Mouse (Mus musculus) CH12.LX (cell line): ENCODE results near the gene Calhm2.

Source experiments
- CHD1 ChIP-seq: IDR thresholded peaks from 2 replicates; pipeline ENCODE4 v1.6.1; 2012; ENCODE audit warnings: low read depth, low read length, improper control_type of control experiment, inconsistent platforms
- CTCF ChIP-seq, 2 experiments: IDR thresholded peaks in 1 of 2; conservative IDR thresholded peaks in 1 of 2; 2 replicates each; pipeline ENCODE4 v1.5.1; 2011 to 2012; ENCODE audit warnings: low read depth in 2 of 2, low read length in 2 of 2, improper control_type of control experiment in 1 of 2, inconsistent platforms in 1 of 2, mild to moderate bottlenecking in 1 of 2, moderate library complexity in 1 of 2
- EP300 ChIP-seq: IDR thresholded peaks from 2 replicates; pipeline ENCODE4 v1.6.1; 2011; ENCODE audit warnings: low read length, improper control_type of control experiment
- ETS1 ChIP-seq: conservative IDR thresholded peaks from 2 replicates; pipeline ENCODE4 v1.6.1; 2012; ENCODE audit warnings: low read depth, mild to moderate bottlenecking, inconsistent platforms, low read length, improper control_type of control experiment, moderate library complexity
- HCFC1 ChIP-seq: IDR thresholded peaks from 2 replicates; pipeline ENCODE4 v1.6.1; 2012; ENCODE audit warnings: low read depth, mild to moderate bottlenecking, inconsistent platforms, low read length, improper control_type of control experiment
- IRF4 ChIP-seq: IDR thresholded peaks from 2 replicates; pipeline ENCODE4 v1.6.1; 2014; ENCODE audit warnings: low read depth, mild to moderate bottlenecking, inconsistent platforms, low read length, improper control_type of control experiment
- MAFK ChIP-seq: IDR thresholded peaks from 2 replicates; pipeline ENCODE4 v1.6.1; 2011; ENCODE audit warnings: low read length, improper control_type of control experiment; ENCODE audit not compliant: insufficient replicate concordance
- MAX ChIP-seq: IDR thresholded peaks from 2 replicates; pipeline ENCODE4 v1.6.1; 2011; ENCODE audit warnings: low read length, improper control_type of control experiment
- NRF1 ChIP-seq: IDR thresholded peaks from 2 replicates; pipeline ENCODE4 v1.6.1; 2014; ENCODE audit warnings: low read depth, mild to moderate bottlenecking, inconsistent platforms, low read length, improper control_type of control experiment, moderate library complexity
- POLR2A ChIP-seq: IDR thresholded peaks from 2 replicates; pipeline ENCODE4 v1.6.1; 2011; ENCODE audit warnings: low read depth, mild to moderate bottlenecking, improper control_type of control experiment, low read length
- RCOR1 ChIP-seq: conservative IDR thresholded peaks from 2 replicates; pipeline ENCODE4 v1.6.1; 2012; ENCODE audit warnings: low read depth, mild to moderate bottlenecking, inconsistent platforms, low read length, improper control_type of control experiment
- TCF12 ChIP-seq: IDR thresholded peaks from 2 replicates; pipeline ENCODE4 v1.6.1; 2014; ENCODE audit warnings: low read depth, mild to moderate bottlenecking, inconsistent platforms, low read length, improper control_type of control experiment

DNA sequence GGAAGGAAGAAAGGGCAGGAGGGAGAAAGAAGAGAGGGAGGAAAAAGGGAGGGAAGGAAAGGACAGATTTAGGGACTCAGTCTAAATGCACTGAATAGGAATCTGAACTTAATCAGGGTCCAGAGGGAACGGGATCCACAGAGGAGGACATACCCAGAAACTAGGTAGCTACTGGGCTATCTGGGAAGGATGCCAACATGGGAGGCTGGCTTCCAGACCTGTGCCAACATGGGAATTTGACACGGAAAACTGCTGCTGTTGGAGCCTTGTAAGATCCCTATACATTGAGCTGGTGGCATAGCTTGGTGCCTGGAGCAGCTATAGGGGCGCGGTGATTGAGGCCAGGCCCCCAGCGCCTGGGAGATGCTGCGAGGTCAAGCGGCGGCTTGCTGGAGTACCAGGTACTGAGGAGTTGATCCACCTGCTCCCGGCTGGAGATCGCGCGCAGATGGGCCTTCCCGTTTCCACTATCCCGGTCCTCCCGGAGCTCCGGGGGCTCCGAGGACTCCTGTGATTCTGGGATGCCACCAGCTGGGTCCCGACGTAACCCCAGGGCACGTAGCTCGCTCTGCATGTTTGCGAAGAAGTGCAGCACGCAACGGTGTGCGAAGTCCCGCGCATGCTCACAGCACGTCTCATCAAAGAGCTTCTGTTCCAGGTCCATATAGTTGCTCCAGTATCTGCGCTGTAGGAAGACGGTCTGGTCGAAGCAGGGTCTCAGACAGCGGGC lies 13.4 kb upstream of the Calhm2 start:
- TF ChIP-seq CTCF (conservative IDR thresholded peaks at IDR 0.05 in 1 of 2, IDR thresholded peaks at IDR 0.05 in 1 of 2; ENCODE audit: low read depth in 2 of 2, low read length in 2 of 2) (no peak), TCF12 (no peak), CHD1 (no peak), MAFK (no peak), EP300 (no peak), HCFC1 (no peak), POLR2A (no peak), IRF4 (no peak), RCOR1 (no peak), ETS1 (no peak), NRF1 (no peak), MAX (no peak)
